Mouse (Mus musculus): ENCODE measurements around the gene Brd3os. TPM values are rescaled to one million over a fixed set of nuclear protein-coding genes. Genes with fewer than 3 reads are reported as not detected.

Gene Brd3os
- polyA plus RNA-seq (2015; fragmentation: Nextera tagmentation; extraction: Ambion mirVana), result 7.6 and 7.9 TPM in 2 replicates

DNA sequence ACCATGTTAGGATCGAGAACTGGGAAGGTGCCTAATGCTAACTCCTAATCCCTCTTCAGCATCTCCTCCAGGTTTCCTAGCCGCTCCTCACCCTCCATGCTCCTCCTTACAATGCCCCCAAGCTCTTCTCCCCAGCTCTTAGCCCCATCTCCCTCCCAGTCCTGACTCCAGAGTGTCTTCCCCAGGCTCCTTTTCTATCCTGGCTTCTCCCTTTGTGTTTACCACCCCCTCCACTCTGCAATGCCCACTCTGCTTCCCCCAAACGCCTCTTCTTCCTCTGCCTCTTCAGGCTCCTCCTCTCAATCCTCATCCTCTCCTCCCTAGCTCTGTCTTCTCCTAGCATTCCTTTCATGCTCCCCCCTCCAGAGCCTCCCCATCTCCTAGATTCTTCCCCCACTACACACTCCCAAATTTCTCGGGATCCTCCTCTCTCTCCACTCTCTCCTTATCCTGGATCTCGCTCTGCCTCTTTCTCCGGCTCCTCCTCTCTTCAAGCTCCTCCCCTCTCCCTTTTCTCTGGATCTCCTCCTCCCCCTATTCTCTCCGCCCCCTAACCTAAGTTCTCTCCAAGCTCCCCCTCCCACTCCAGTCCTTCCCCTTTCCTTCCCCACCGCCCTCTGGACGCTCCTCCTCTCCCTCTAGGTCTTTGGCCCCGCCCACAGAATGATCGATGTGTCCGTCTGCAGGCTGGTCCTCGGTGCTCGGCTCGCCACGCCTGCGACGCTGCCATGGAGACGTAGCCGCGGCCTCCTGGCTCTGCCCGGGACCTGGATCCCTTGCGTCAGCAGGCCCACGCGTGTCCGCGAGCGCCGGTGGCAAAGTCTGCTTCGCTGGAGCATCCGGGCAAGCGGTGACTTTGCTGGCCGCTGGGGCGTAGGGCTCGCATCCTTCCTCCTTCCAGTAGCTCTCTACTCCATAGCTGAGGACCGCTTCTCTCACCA is at the start of gene Brd3os:
TSS of gene Brd3os (plus strand) at position 558 of the 941 bp plus-strand sequence.
- H3K4me2 ChIP-seq (ENCODE audit: low read depth, low read length), result peak within 1 kb of the TSS; percentile 77
- peak; percentile 94 for ATAC-seq (ENCODE audit: low read depth)
- H3K27ac ChIP-seq (ENCODE audit: low read length), result peak within 1 kb of the TSS; percentile 57; the same call in 1 of the 2 replicates
- H3K4me1 ChIP-seq (replicated peaks; ENCODE audit: control insufficient read depth, insufficient read depth, low read length), result peaks cover 13% of the 10 kb centered on the region
- H3K9me3 ChIP-seq (ENCODE audit: control insufficient read depth, low read length), result no peaks in the 10 kb centered on the region
- H3K9ac ChIP-seq (ENCODE audit: low read length), result peak within 1 kb of the TSS; percentile 65
- H3K36me3 ChIP-seq (ENCODE audit: control insufficient read depth, insufficient read depth, low read length), result peaks cover 15% of the 10 kb centered on the region
- 1% methylated on average over 35 of the region's 36 CpGs for WGBS
- peak within 1 kb of the TSS; percentile 63 for H3K4me3 ChIP-seq (ENCODE audit: low read length)
- no peaks in the 10 kb centered on the region for H3K27me3 ChIP-seq (ENCODE audit: control insufficient read depth, insufficient read depth, low read depth, low read length)

DNA sequence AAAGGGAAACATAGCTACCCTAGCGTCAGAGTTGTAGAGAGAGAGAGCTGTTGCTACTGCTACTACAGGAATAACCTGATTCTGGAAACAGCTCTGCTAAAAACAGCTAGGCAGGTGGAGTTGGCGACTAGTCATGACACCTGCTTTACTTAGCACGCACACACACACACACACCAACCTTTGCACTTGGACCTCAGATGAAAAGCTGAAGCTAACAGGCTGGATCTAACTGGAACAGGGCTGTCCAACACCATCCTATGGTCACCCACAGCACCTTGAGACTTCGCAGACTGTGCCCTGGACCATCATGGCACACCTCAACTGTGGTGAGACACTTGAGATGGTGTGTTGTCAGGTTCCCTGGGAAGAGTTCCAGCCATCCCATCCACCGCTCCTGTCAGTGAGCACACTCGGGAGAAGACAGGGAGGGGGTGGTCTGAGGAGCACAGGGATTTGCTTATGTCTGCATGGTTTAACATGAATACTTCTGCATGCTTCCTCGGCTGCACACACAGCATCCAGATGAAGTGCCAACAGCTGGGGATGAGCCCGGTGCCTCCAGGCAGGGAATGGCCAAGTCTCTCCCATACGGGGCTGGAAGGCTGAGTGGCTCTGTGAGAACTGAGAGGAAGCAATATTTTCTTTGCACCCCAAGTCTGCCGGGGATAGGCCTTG is 47.8 kb upstream of the Brd3os start:
- Histone ChIP-seq H3K9ac (ENCODE audit: low read length) (0 out of 2 replicates have a peak overlapping the region, but pooled peaks have one; percentile 7), H3K9me3 (ENCODE audit: control insufficient read depth, low read length) (peaks cover 2% of the 10 kb centered on the region), H3K27me3 (ENCODE audit: control insufficient read depth, insufficient read depth, low read depth, low read length) (no peaks in the 10 kb centered on the region), H3K27ac (ENCODE audit: low read length) (no peak overlapping the region), H3K36me3 (ENCODE audit: control insufficient read depth, insufficient read depth, low read length) (no peaks in the 10 kb centered on the region; the same call in 1 of the 2 replicates), H3K4me3 (ENCODE audit: low read length) (no peak overlapping the region), H3K4me2 (ENCODE audit: low read depth, low read length) (no peak overlapping the region), H3K4me1 (replicated peaks; ENCODE audit: control insufficient read depth, insufficient read depth, low read length) (peaks cover 36% of the 10 kb centered on the region)
- no peak for ATAC-seq (ENCODE audit: low read depth)
- 65% methylated on average over 10 of the region's 10 CpGs for whole genome bisulfite sequencing

DNA sequence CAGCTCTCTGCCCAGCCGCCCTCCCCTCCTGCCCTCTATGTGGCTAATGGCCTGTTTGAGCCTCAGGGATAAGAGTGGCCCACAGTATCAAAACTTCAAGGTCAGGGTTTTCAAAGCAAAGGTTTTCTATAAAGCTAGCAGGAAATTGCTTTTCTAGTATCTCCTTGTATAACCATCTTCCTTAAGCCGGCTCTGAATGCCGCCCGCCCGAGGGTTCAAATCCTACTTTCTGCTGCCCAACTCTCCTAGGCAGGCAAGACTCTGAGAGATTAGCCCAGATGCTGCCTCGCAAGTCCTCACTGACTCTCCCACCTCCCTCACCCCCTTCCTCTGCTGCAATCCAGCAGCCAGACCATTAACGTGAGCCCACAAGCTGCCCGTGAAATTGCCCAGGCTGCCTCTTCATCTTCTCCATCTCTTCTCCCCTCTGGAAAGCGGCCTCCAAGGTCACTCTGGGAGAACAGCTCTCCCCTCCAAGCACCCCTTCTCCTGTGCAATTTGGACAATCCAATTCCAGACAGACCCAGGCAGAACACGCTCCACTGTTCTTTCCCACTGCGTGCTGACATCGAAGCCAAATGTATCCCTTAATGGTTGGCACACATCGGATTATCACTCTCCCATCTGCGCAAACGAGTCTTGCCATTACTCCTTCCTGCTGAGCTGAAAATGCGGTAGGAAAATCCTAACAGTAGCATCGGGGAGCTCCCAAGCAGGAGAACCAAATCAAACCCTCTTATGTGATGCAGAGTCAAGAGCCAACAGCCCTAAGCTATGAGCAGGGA is 45.3 kb upstream of the Brd3os start:
- H3K9ac ChIP-seq (ENCODE audit: low read length), result no peak overlapping the region
- WGBS, result 66% methylated on average over 17 of the region's 17 CpGs
- H3K4me2 ChIP-seq (ENCODE audit: low read depth, low read length), result no peak overlapping the region
- H3K4me1 ChIP-seq (replicated peaks; ENCODE audit: control insufficient read depth, insufficient read depth, low read length), result peaks cover 11% of the 10 kb centered on the region
- no peak for ATAC-seq (ENCODE audit: low read depth)
- H3K9me3 ChIP-seq (ENCODE audit: control insufficient read depth, low read length), result peaks cover 7% of the 10 kb centered on the region
- H3K27me3 ChIP-seq (ENCODE audit: control insufficient read depth, insufficient read depth, low read depth, low read length), result no peaks in the 10 kb centered on the region
- H3K36me3 ChIP-seq (ENCODE audit: control insufficient read depth, insufficient read depth, low read length), result no peaks in the 10 kb centered on the region; the same call in 1 of the 2 replicates
- H3K4me3 ChIP-seq (ENCODE audit: low read length), result no peak overlapping the region
- no peak overlapping the region for H3K27ac ChIP-seq (ENCODE audit: low read length)

DNA sequence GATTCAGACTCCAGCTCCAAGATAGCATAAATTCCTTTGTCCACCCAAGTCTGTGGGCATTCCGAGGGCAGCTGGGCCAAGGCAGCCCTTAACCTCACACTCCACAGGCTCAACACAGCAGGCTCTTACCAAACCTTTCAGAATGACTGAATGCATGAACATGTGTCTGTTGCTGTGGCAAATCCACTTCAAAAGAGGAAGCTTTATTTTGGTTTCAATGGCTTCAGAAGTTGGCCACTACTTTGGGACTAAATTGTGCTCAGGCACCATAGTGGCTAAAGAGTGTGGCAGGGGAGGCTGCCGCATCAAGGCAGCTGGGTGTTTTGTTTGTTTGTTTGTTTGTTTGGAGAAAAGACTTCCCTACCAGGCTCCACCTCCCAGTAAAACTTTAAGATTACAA is 42.0 kb upstream of the Brd3os start:
- ATAC-seq (ENCODE audit: low read depth), result no peak
- H3K4me1 ChIP-seq (replicated peaks; ENCODE audit: control insufficient read depth, insufficient read depth, low read length), result peaks cover 26% of the 10 kb centered on the region
- no peak overlapping the region for H3K4me3 ChIP-seq (ENCODE audit: low read length)
- H3K27ac ChIP-seq (ENCODE audit: low read length), result no peak overlapping the region
- peaks cover 7% of the 10 kb centered on the region for H3K9me3 ChIP-seq (ENCODE audit: control insufficient read depth, low read length)
- 96% methylated on average over 2 of the region's 2 CpGs for WGBS
- no peak overlapping the region for H3K9ac ChIP-seq (ENCODE audit: low read length)
- H3K36me3 ChIP-seq (ENCODE audit: control insufficient read depth, insufficient read depth, low read length), result no peaks in the 10 kb centered on the region; the same call in 1 of the 2 replicates
- no peaks in the 10 kb centered on the region for H3K27me3 ChIP-seq (ENCODE audit: control insufficient read depth, insufficient read depth, low read depth, low read length)
- H3K4me2 ChIP-seq (ENCODE audit: low read depth, low read length), result no peak overlapping the region

DNA sequence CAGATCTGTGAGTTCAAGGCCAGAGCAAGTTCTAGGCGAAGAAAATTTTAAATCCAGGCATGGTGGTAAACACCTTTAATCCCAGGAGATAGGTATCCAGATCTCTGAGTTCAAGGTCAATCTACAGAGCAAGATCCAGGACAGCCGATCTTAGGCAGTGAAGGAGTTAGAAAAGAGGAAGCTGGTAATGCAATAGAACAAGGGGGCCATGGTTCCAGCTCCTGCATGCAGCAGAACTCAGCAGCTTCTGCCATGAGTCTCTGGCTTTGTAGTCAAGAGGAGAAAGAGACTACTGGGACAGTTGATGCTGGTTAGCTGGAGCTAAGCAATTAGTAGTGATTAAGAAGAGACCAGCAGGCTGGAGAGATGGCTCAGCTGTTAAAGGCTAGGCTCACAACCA is 40.6 kb upstream of the Brd3os start:
- H3K4me2 ChIP-seq (ENCODE audit: low read depth, low read length), result no peak overlapping the region
- ATAC-seq (ENCODE audit: low read depth), result no peak
- whole genome bisulfite sequencing, result 84% methylated on average over 2 of the region's 2 CpGs

DNA sequence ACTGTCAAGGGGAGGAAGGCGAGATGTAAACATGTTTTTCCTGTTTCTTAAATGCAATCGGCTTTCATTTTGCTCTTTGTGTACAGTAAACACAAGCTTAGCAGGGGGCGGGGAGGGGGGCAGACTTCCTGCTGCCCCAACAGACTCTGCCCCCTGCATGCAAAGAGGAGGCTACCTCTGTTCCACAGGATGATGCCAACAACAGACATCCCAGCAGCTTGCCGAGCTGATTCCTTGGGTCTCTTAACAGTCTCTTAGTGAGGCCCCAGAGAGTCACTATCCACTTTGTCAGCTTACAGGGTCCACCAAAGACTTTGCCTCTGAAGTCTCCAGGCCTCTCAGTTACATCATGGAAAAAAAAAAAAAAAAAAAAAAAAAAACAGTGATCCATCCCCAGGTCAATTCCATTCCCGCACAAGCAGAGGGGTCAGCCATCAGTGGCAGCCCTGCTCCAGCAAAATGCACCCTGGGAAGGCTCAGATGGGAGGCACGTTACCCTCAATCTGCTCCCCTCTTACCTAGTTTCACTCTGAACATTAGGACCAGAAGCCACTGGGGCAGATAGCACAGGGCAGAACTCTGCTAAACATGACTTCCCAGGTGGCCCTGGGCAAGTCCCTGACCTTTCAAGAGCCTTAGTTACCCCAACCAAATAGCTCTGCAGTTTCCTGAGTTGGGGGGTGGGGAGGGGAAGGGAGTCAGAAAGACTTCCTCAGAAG is 37.6 kb upstream of the Brd3os start:
- H3K4me2 ChIP-seq (ENCODE audit: low read depth, low read length), result no peak overlapping the region
- H3K9ac ChIP-seq (ENCODE audit: low read length), result 0 out of 2 replicates have a peak overlapping the region, but pooled peaks have one; percentile 26
- WGBS, result 42% methylated on average over 6 of the region's 6 CpGs
- no peak overlapping the region for H3K4me3 ChIP-seq (ENCODE audit: low read length)
- ATAC-seq (ENCODE audit: low read depth), result peak; percentile 23; the same call in 1 of the 2 replicates
- H3K27ac ChIP-seq (ENCODE audit: low read length), result 0 out of 2 replicates have a peak overlapping the region, but pooled peaks have one; percentile 43
- no peaks in the 10 kb centered on the region for H3K36me3 ChIP-seq (ENCODE audit: control insufficient read depth, insufficient read depth, low read length)
- H3K27me3 ChIP-seq (ENCODE audit: control insufficient read depth, insufficient read depth, low read depth, low read length), result no peaks in the 10 kb centered on the region
- H3K4me1 ChIP-seq (replicated peaks; ENCODE audit: control insufficient read depth, insufficient read depth, low read length), result peaks cover 39% of the 10 kb centered on the region
- H3K9me3 ChIP-seq (ENCODE audit: control insufficient read depth, low read length), result peaks cover 3% of the 10 kb centered on the region

More for the DNA sequence above, 40.6 kb upstream of the Brd3os start:
- no peak overlapping the region for H3K9ac ChIP-seq (ENCODE audit: low read length)
- no peaks in the 10 kb centered on the region for H3K27me3 ChIP-seq (ENCODE audit: control insufficient read depth, insufficient read depth, low read depth, low read length)
- peaks cover 28% of the 10 kb centered on the region for H3K4me1 ChIP-seq (replicated peaks; ENCODE audit: control insufficient read depth, insufficient read depth, low read length)
- H3K36me3 ChIP-seq (ENCODE audit: control insufficient read depth, insufficient read depth, low read length), result no peaks in the 10 kb centered on the region; the same call in 1 of the 2 replicates
- H3K4me3 ChIP-seq (ENCODE audit: low read length), result no peak overlapping the region
- no peak overlapping the region for H3K27ac ChIP-seq (ENCODE audit: low read length)
- peaks cover 7% of the 10 kb centered on the region for H3K9me3 ChIP-seq (ENCODE audit: control insufficient read depth, low read length)

DNA sequence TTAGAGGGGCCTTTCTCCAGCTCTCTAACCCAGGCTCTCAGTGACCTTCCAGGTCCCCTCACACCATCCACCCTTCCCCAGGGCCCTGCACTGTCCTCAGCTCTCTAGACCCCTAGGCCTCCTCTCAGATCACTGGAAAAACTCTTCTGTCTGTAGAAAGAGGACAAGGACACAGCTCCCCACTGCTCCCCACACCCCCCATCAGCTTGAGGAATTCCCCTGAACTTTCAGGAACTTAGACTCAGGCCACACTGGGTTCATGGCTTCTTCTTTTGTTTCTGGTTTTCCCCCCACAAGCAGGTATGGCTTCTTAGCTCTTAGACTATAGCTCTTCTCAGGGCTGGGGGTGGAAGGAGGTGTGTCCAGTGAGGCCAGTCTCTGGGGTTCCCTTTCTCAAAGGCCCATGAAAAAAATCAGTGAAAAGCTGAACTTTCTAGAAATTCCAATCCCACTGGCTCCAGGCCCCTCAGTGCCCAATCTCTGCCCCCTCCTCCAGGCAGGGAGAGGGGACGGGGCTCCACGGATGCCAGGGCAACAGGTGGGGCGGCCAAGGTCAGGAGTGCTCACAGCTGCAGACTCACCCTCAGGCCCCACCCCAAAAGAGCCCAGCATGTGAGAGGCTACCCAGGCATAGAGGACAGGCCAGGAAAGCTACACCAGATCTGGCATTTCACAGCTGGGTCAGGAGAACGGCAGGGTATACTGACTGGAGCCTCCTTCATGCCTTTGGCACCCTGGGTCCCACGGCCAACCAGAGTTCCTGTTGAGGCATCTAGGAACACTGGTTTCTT is 36.8 kb upstream of the Brd3os start:
- WGBS, result 40% methylated on average over 5 of the region's 5 CpGs
- no peaks in the 10 kb centered on the region for H3K36me3 ChIP-seq (ENCODE audit: control insufficient read depth, insufficient read depth, low read length)
- H3K9ac ChIP-seq (ENCODE audit: low read length), result 0 out of 2 replicates have a peak overlapping the region, but pooled peaks have one; percentile 26
- ATAC-seq (ENCODE audit: low read depth), result no peak
- H3K9me3 ChIP-seq (ENCODE audit: control insufficient read depth, low read length), result no peaks in the 10 kb centered on the region
- H3K27me3 ChIP-seq (ENCODE audit: control insufficient read depth, insufficient read depth, low read depth, low read length), result no peaks in the 10 kb centered on the region
- H3K4me1 ChIP-seq (replicated peaks; ENCODE audit: control insufficient read depth, insufficient read depth, low read length), result peaks cover 39% of the 10 kb centered on the region
- no peak overlapping the region for H3K4me3 ChIP-seq (ENCODE audit: low read length)
- peak overlapping the region; percentile 30 for H3K27ac ChIP-seq (ENCODE audit: low read length)
- no peak overlapping the region for H3K4me2 ChIP-seq (ENCODE audit: low read depth, low read length)

DNA sequence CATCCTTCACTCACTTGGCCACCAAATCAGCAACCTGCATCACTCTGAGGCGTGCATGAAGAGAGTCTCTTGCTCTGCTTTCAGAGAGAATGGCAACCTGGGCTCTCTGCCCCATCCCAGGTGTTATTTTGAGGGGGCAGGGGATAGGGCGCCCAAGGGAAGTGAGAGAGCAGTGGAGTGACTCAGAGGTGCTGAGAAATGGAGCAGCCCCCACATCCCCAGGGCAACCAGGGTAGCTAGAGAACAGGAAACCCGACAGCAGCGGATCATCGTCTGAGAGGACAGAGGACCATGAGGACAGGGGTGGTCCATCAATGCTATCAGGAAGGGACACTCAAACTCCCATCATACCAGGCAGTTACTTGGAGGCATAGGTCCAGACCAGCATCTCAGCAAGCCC is 35.2 kb upstream of the Brd3os start:
- no peak overlapping the region for H3K9ac ChIP-seq (ENCODE audit: low read length)
- 80% methylated on average over 5 of the region's 5 CpGs for WGBS
- H3K4me3 ChIP-seq (ENCODE audit: low read length), result no peak overlapping the region
- no peaks in the 10 kb centered on the region for H3K9me3 ChIP-seq (ENCODE audit: control insufficient read depth, low read length)
- no peak overlapping the region for H3K4me2 ChIP-seq (ENCODE audit: low read depth, low read length)
- no peaks in the 10 kb centered on the region for H3K27me3 ChIP-seq (ENCODE audit: control insufficient read depth, insufficient read depth, low read depth, low read length)
- H3K27ac ChIP-seq (ENCODE audit: low read length), result no peak overlapping the region
- H3K4me1 ChIP-seq (replicated peaks; ENCODE audit: control insufficient read depth, insufficient read depth, low read length), result peaks cover 51% of the 10 kb centered on the region
- ATAC-seq (ENCODE audit: low read depth), result no peak
- no peaks in the 10 kb centered on the region for H3K36me3 ChIP-seq (ENCODE audit: control insufficient read depth, insufficient read depth, low read length)
